Mouse (Mus musculus) right cerebral cortex, postnatal 25 days (tissue): ENCODE measurements around the gene Olah.
A peak's percentile ranks its signal among the peaks of the same experiment; 100 is the strongest.
"Not testable (repeated sequence)": the region's sequence is repeated elsewhere in the genome, so short reads cannot be mapped to it uniquely, and the experiment has no call there.

Experiments
- DNase-seq: peaks from one replicate; pipeline ENCODE4 v3.0.0; 2022

Gene Olah

GRCm38 (mm10) chr2:3397110-3397509, at the start of gene Olah:
Olah (minus strand) TSS chr2:3397210.
- DNase-seq, result not testable (repeated sequence)

- DNase-seq, result no peak
Observed at GRCm38 (mm10) chr2:3445984-3446383, 49.0 kb upstream of the Olah start.

- DNase-seq, result no peak
Observed at GRCm38 (mm10) chr2:3444206-3444605, 47.2 kb upstream of the Olah start.

GRCm38 (mm10) chr2:3437956-3438355, 40.9 kb upstream of the Olah start:
- no peak for DNase-seq

GRCm38 (mm10) chr2:3435369-3436061, 38.5 kb upstream of the Olah start:
- no peak for DNase-seq

GRCm38 (mm10) chr2:3430956-3431355, 33.9 kb upstream of the Olah start:
- DNase-seq, result no peak

GRCm38 (mm10) chr2:3424579-3424910, 27.5 kb upstream of the Olah start:
- no peak for DNase-seq

- peak; percentile 90 for DNase-seq
Observed at GRCm38 (mm10) chr2:3423841-3424578, 27.0 kb upstream of the Olah start, which contains the start of gene Dclre1c. Dclre1c (plus strand) TSS chr2:3424131.

- no peak for DNase-seq
Observed at GRCm38 (mm10) chr2:3422548-3422947, 25.5 kb upstream of the Olah start, which contains the start of gene Meig1. Meig1 (minus strand) TSS chr2:3422648.

GRCm38 (mm10) chr2:3420157-3420556, 23.1 kb upstream of the Olah start:
- no peak for DNase-seq

GRCm38 (mm10) chr2:3418883-3419431, 21.9 kb upstream of the Olah start:
- DNase-seq, result peak; percentile 95

GRCm38 (mm10) chr2:3415676-3416075, 18.7 kb upstream of the Olah start:
- DNase-seq, result no peak

- DNase-seq, result peak; percentile 29
Observed at GRCm38 (mm10) chr2:3414241-3414640, 17.2 kb upstream of the Olah start.

- DNase-seq, result no peak
Observed at GRCm38 (mm10) chr2:3407756-3408155, 10.7 kb upstream of the Olah start.

- DNase-seq, result no peak
Observed at GRCm38 (mm10) chr2:3405981-3406380, 9.0 kb upstream of the Olah start.

- no peak for DNase-seq
Observed at GRCm38 (mm10) chr2:3391945-3392344, 5.1 kb downstream of the Olah start.

- DNase-seq, result no peak
Observed at GRCm38 (mm10) chr2:3387105-3387860, 9.7 kb downstream of the Olah start.

- DNase-seq, result no peak
Observed at GRCm38 (mm10) chr2:3365127-3365526, 31.9 kb downstream of the Olah start.

GRCm38 (mm10) chr2:3361067-3361466, 35.9 kb downstream of the Olah start:
- no peak for DNase-seq

- DNase-seq, result no peak
Observed at GRCm38 (mm10) chr2:3357887-3358286, 39.1 kb downstream of the Olah start.

GRCm38 (mm10) chr2:3356311-3356710, 40.7 kb downstream of the Olah start:
- DNase-seq, result no peak

GRCm38 (mm10) chr2:3355793-3356192, 41.2 kb downstream of the Olah start:
- no peak for DNase-seq

GRCm38 (mm10) chr2:3353160-3353559, 43.9 kb downstream of the Olah start:
- no peak for DNase-seq
